Mouse (Mus musculus) stomach, embryonic 14.5 days (tissue): ENCODE results near the gene Adcy6. TPM values are rescaled to one million over a fixed set of nuclear protein-coding genes. Genes with fewer than 3 reads are reported as not detected.

Experiments used
- ATAC-seq: fragments of 200-750 bp; cut with Nextera tagmentation; 2 replicates; pipeline ENCODE4 v1.8.0; 2017; ENCODE audit warnings: low read depth, moderate TSS enrichment; ENCODE audit not compliant: insufficient number of reproducible peaks, insufficient read depth, low FRiP score
- H3K27ac ChIP-seq: fragments of 300-500 bp; sonication (generic); 2 replicates; pipeline ENCODE4 v1.5.1; 2014; ENCODE audit warnings: mild to moderate bottlenecking, low read length, moderate library complexity, mixed read lengths
- H3K27me3 ChIP-seq: fragments of 300-500 bp; sonication (generic); 2 replicates; pipeline ENCODE4 v1.6.1; 2014; ENCODE audit warnings: low read length, control low read depth, mixed read lengths; ENCODE audit not compliant: control insufficient read depth, insufficient read depth
- H3K36me3 ChIP-seq: fragments of 300-500 bp; sonication (generic); 2 replicates; pipeline ENCODE4 v1.6.1; 2014; ENCODE audit warnings: mild to moderate bottlenecking, control low read depth, low read length, moderate library complexity, mixed read lengths; ENCODE audit not compliant: control insufficient read depth, insufficient read depth
- H3K4me1 ChIP-seq: fragments of 300-500 bp; sonication (generic); 2 replicates; pipeline ENCODE4 v1.6.1; 2014; ENCODE audit warnings: low read length, control low read depth, mixed read lengths; ENCODE audit not compliant: control insufficient read depth, insufficient read depth
- H3K4me2 ChIP-seq: fragments of 300-500 bp; sonication (generic); replicated peaks from 2 replicates; pipeline ENCODE4 v1.6.1; 2014; ENCODE audit warnings: low read depth, low read length, control low read depth
- H3K4me3 ChIP-seq: fragments of 300-500 bp; sonication (generic); 2 replicates; pipeline ENCODE4 v1.5.1; 2014; ENCODE audit warnings: low read depth, low read length, control low read depth
- H3K9ac ChIP-seq: fragments of 300-500 bp; sonication (generic); replicated peaks from 2 replicates; pipeline ENCODE4 v1.6.1; 2014; ENCODE audit warnings: low read depth, mild to moderate bottlenecking, control low read depth, low read length, moderate library complexity, mixed read lengths
- H3K9me3 ChIP-seq: fragments of 300-500 bp; sonication (generic); 2 replicates; pipeline ENCODE4 v1.6.1; 2016; ENCODE audit warnings: low read depth, low read length, control low read depth; ENCODE audit not compliant: control insufficient read depth
- WGBS: fragments of 180-500 bp; shearing (Covaris S2); extraction: QIAGEN DNeasy Blood & Tissue Kit; methylation state at CpG from one replicate; pipeline ENCODE4 v1.1.7; 2014; 5-methylcytosine and 5-hydroxymethylcytosine counted together
- polyA plus RNA-seq: library from polyadenylated mRNA; unstranded; fragments of >200 nt; fragmentation: Nextera tagmentation; extraction: Ambion mirVana; gene quantifications from 2 replicates; pipeline ENCODE4 v1.2.1, GENCODE M21; 2014

The Adcy6 gene
- polyA plus RNA-seq, 1 experiment from 2014 or later, result 23.0 TPM

- H3K4me1 ChIP-seq, result peaks cover 49% of the 10 kb centered on the region
- H3K27me3 ChIP-seq, result no peaks in the 10 kb centered on the region
- peak overlapping the region; percentile 61 for H3K4me3 ChIP-seq
- no peaks in the 10 kb centered on the region for H3K9me3 ChIP-seq
- peak overlapping the region; percentile 87 for H3K4me2 ChIP-seq
- WGBS, result 0% methylated on average over 24 of the region's 25 CpGs
- ATAC-seq, result peak; percentile 75
- no peaks in the 10 kb centered on the region for H3K36me3 ChIP-seq
- peak overlapping the region; percentile 76 for H3K27ac ChIP-seq
- peak overlapping the region; percentile 49 for H3K9ac ChIP-seq
These were observed 22.4 kb upstream of the Adcy6 start for GRCm38 (mm10) chr15:98632107-98632744.

DNA sequence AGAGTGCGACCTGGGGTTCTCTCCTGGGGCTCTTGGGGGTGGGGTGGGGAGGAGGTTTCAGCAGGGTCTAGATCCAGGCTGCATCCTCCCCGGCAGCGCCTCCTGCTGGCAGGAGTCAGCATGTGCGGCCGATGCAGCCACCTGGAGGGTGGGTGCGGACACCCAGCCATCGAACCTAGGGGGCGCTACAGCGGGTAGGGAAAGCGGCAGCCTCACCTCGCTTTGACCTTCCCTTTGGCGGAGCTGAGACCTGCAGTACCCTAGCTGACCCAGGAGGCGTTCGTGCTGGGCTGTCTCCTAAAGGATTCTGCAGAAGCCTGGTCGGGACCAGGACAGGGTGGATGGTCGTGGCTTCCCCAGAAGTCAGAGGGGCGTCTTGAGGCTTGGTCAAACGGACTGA is 21.6 kb upstream of the Adcy6 start:
- Histone ChIP-seq H3K4me2 (peak overlapping the region; percentile 87), H3K36me3 (no peaks in the 10 kb centered on the region), H3K4me1 (peaks cover 48% of the 10 kb centered on the region), H3K27me3 (no peaks in the 10 kb centered on the region), H3K4me3 (peak overlapping the region; percentile 61), H3K9me3 (no peaks in the 10 kb centered on the region), H3K27ac (peak overlapping the region; percentile 76; the same call in 1 of the 2 replicates), H3K9ac (no peak overlapping the region; the same call in 1 of the 2 replicates)
- WGBS, result 1% methylated on average over 18 of the region's 18 CpGs
- ATAC-seq, result peak; percentile 25; the same call in 1 of the 2 replicates

DNA sequence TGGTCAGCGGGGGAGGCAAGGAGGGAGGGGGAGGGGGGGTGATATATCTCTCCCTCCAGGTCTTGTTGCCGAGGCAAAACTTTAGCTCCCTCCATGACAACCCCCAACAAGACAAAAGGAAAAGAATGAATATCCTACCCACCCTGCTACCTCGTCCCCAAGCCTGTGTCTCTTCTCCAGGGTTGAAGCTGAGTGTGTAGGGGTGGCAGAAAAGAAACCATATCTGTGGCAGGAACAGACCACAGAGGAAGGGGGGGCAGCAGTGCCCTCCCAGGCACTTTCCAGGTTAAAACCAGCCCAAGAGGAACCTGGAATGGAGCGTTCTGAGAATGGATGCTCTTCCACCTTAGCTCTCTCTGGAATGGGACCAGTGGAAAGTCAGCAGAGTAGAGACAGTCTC is 20.7 kb upstream of the Adcy6 start, which contains the start of gene Cacnb3:
TSS of gene Cacnb3 (plus strand) at position 301 of the 400 bp plus-strand sequence.
- Histone ChIP-seq H3K9me3 (no peaks in the 10 kb centered on the region), H3K4me1 (peaks cover 43% of the 10 kb centered on the region)
- no peak for ATAC-seq

GRCm38 (mm10) chr15:98629464-98629863 is 19.6 kb upstream of the Adcy6 start:
- WGBS, result 36% methylated on average over 6 of the region's 6 CpGs
- no peak overlapping the region for H3K27ac ChIP-seq
- no peaks in the 10 kb centered on the region for H3K9me3 ChIP-seq
- ATAC-seq, result no peak
- peaks cover 39% of the 10 kb centered on the region for H3K4me1 ChIP-seq
- H3K4me3 ChIP-seq, result no peak overlapping the region
- H3K27me3 ChIP-seq, result no peaks in the 10 kb centered on the region
- H3K4me2 ChIP-seq, result no peak overlapping the region
- H3K9ac ChIP-seq, result no peak overlapping the region
- no peaks in the 10 kb centered on the region for H3K36me3 ChIP-seq

More for the DNA sequence above, 20.7 kb upstream of the Adcy6 start, which contains the start of gene Cacnb3:
- 39% methylated on average over 4 of the region's 4 CpGs for WGBS
- no peaks in the 10 kb centered on the region for H3K27me3 ChIP-seq
- no peaks in the 10 kb centered on the region for H3K36me3 ChIP-seq
- peak within 1 kb of the TSS; percentile 61 for H3K4me3 ChIP-seq
- H3K27ac ChIP-seq, result peak within 1 kb of the TSS; percentile 76; the same call in 1 of the 2 replicates
- peak within 1 kb of the TSS; percentile 87 for H3K4me2 ChIP-seq
- no peak within 1 kb of the TSS; the same call in 1 of the 2 replicates for H3K9ac ChIP-seq

DNA sequence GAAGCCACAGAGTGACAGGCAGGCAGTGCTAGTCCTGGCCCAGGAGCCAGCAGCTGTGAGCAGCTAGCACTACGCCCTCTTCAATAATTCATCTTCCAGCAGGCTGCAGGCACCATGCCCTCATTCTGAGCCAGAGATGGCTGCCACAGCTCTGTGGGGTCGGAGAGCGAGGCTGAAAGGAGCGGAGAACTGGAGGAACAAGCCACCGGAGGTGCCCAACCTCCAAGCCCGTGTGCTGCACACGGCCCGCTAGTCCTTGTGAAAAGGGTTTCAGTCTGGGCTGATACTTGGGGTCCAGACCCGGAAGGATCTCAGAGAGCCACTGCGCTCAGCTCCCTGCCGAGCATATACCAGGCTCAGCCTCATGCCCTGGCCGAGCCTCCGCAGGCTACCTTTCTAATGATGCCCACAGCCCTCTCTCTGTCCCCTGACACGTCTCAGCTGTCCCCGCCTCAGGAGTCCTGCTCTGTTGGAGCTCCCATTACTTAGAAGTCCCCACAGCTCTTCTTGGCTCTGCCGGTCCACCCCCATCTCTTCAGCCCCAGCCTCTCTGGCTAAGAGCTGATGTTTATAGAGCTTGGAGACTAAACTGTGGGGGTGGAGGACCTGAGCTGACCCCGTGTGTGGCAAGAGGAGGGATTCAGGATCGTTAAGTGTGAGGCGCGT is 18.8 kb upstream of the Adcy6 start:
- Histone ChIP-seq H3K4me2 (peak overlapping the region; percentile 31), H3K9me3 (no peaks in the 10 kb centered on the region), H3K27me3 (no peaks in the 10 kb centered on the region), H3K4me3 (no peak overlapping the region), H3K36me3 (no peaks in the 10 kb centered on the region), H3K27ac (no peak overlapping the region; the same call in 1 of the 2 replicates), H3K4me1 (peaks cover 36% of the 10 kb centered on the region), H3K9ac (no peak overlapping the region)
- ATAC-seq, result no peak
- WGBS, result 9% methylated on average over 20 of the region's 20 CpGs

- H3K4me3 ChIP-seq, result no peak overlapping the region
- H3K4me2 ChIP-seq, result no peak overlapping the region
- H3K27me3 ChIP-seq, result no peaks in the 10 kb centered on the region
- 72% methylated on average over 7 of the region's 7 CpGs for WGBS
- peaks cover 26% of the 10 kb centered on the region for H3K4me1 ChIP-seq
- no peaks in the 10 kb centered on the region for H3K36me3 ChIP-seq
- H3K27ac ChIP-seq, result no peak overlapping the region
- ATAC-seq, result no peak
- no peak overlapping the region for H3K9ac ChIP-seq
- H3K9me3 ChIP-seq, result no peaks in the 10 kb centered on the region
These were observed 16.8 kb upstream of the Adcy6 start for GRCm38 (mm10) chr15:98626487-98627212.

DNA sequence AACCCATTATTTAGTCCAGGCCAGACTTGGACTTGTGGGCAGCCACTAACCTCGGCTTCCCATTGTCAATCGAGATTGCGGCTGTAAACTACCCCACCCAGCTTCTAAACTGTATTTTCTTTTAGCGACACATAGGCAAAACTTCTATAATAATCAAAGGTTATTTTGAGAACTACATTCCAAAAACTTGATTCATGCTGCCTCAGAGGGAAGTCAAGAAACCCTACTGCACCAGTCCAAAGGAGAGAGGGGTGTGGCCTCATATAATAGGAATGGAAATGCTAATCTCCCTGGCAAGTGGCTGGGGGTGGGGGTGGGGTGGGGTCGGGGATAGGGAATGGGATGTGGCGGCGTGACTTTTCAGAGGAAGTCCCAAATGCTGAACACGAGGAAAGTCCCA is 16.2 kb upstream of the Adcy6 start:
- H3K9ac ChIP-seq, result no peak overlapping the region
- no peaks in the 10 kb centered on the region for H3K36me3 ChIP-seq
- WGBS, result 17% methylated on average over 8 of the region's 8 CpGs
- H3K27ac ChIP-seq, result no peak overlapping the region
- peaks cover 23% of the 10 kb centered on the region for H3K4me1 ChIP-seq
- no peak overlapping the region for H3K4me2 ChIP-seq
- H3K4me3 ChIP-seq, result no peak overlapping the region
- no peak for ATAC-seq
- H3K9me3 ChIP-seq, result no peaks in the 10 kb centered on the region
- H3K27me3 ChIP-seq, result no peaks in the 10 kb centered on the region

DNA sequence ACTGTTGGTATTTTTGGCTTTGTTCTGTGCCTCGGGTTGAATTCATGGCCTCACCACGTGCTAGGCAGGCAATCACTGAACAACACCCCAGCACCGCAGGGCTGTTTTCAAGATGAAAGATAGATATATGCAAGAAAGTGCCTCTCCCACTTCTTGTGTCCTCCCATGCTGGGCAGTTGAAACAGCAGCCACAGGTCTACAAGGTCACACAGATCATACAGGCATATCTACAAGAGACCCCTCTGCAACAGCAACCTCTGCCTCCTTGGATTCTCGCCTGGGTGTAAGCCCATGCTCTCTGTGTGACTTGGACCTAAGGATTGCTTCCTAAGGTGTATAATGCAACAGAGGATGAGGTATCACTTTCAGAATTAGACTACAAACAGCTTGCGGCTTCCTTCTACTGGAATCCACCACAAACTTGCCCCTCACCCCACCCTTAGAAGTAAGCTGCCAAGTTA is 13.5 kb upstream of the Adcy6 start:
- Histone ChIP-seq H3K9me3 (no peaks in the 10 kb centered on the region), H3K36me3 (no peaks in the 10 kb centered on the region), H3K4me2 (no peak overlapping the region), H3K27me3 (no peaks in the 10 kb centered on the region), H3K4me1 (peaks cover 8% of the 10 kb centered on the region), H3K9ac (no peak overlapping the region), H3K4me3 (no peak overlapping the region), H3K27ac (no peak overlapping the region)
- 45% methylated on average over 5 of the region's 5 CpGs for WGBS
- ATAC-seq, result no peak
